Mouse (Mus musculus) embryonic facial prominence, embryonic 14.5 days (tissue): ENCODE data around the gene Adamts7. TPM values are rescaled to one million over a fixed set of nuclear protein-coding genes. Genes with fewer than 3 reads are reported as not detected.

Experiments used
- ATAC-seq: fragments of 200-750 bp; cut with Nextera tagmentation; 2 replicates; pipeline ENCODE4 v1.8.0; 2017; ENCODE audit warnings: low read depth, moderate number of reproducible peaks, moderate TSS enrichment
- DNase-seq: peaks from one replicate; pipeline ENCODE4 v3.0.0-alpha.2; 2015; ENCODE audit warnings: low spot score
- H3K27ac ChIP-seq: fragments of 300-500 bp; sonication (generic); replicated peaks from 2 replicates; pipeline ENCODE4 v1.5.1; 2014; ENCODE audit warnings: low read depth, mild to moderate bottlenecking, low read length, moderate library complexity
- H3K27me3 ChIP-seq: fragments of 300-500 bp; sonication (generic); replicated peaks from 2 replicates; pipeline ENCODE4 v1.6.1; 2014; ENCODE audit warnings: low read length; ENCODE audit not compliant: control insufficient read depth, insufficient read depth
- H3K36me3 ChIP-seq: fragments of 300-500 bp; sonication (generic); 2 replicates; pipeline ENCODE4 v1.6.1; 2014; ENCODE audit warnings: low read length, mixed read lengths; ENCODE audit not compliant: control insufficient read depth, insufficient read depth
- H3K4me1 ChIP-seq: fragments of 300-500 bp; sonication (generic); 2 replicates; pipeline ENCODE4 v1.6.1; 2014; ENCODE audit warnings: antibody characterized with exemption, low read length; ENCODE audit not compliant: control insufficient read depth, insufficient read depth
- H3K4me2 ChIP-seq: fragments of 300-500 bp; sonication (generic); 2 replicates; pipeline ENCODE4 v1.6.1; 2014; ENCODE audit warnings: low read depth, mild to moderate bottlenecking, low read length, moderate library complexity, mixed read lengths
- H3K4me3 ChIP-seq: fragments of 300-500 bp; sonication (generic); 2 replicates; pipeline ENCODE4 v1.5.1; 2014; ENCODE audit warnings: low read depth, mild to moderate bottlenecking, low read length
- H3K9ac ChIP-seq: fragments of 300-500 bp; sonication (generic); 2 replicates; pipeline ENCODE4 v1.6.1; 2014; ENCODE audit warnings: low read depth, mild to moderate bottlenecking, low read length, moderate library complexity, mixed read lengths
- H3K9me3 ChIP-seq: fragments of 300-500 bp; sonication (generic); 2 replicates; pipeline ENCODE4 v1.6.1; 2016; ENCODE audit warnings: low read length; ENCODE audit not compliant: control insufficient read depth
- WGBS: fragments of 180-500 bp; shearing (Covaris S2); extraction: QIAGEN DNeasy Blood & Tissue Kit; methylation state at CpG from one replicate; pipeline ENCODE4 v1.1.7; 2014; 5-methylcytosine and 5-hydroxymethylcytosine counted together
- polyA plus RNA-seq: library from polyadenylated mRNA; unstranded; fragments of >200 nt; fragmentation: Nextera tagmentation; extraction: Ambion mirVana; gene quantifications from 2 replicates; pipeline ENCODE4 v1.2.1, GENCODE M21; 2014

The Adamts7 gene
- polyA plus RNA-seq, 1 experiment from 2014 or later, result 13.3 TPM

GRCm38 (mm10) chr9:90124156-90124872 is 38.6 kb upstream of the Adamts7 start:
- ATAC-seq, result peak; percentile 81
- no peak overlapping the region for H3K4me2 ChIP-seq
- WGBS, result 27% methylated on average over 11 of the region's 11 CpGs

GRCm38 (mm10) chr9:90124873-90125245 is 38.0 kb upstream of the Adamts7 start:
- Histone ChIP-seq H3K36me3 (no peaks in the 10 kb centered on the region), H3K4me2 (no peak overlapping the region), H3K9me3 (no peaks in the 10 kb centered on the region), H3K27me3 (no peaks in the 10 kb centered on the region), H3K4me3 (no peak overlapping the region), H3K4me1 (0 out of 2 replicates have a peak, but pooled peaks cover 4% of the 10 kb centered on the region), H3K9ac (no peak overlapping the region), H3K27ac (no peak overlapping the region; the same call in 1 of the 2 replicates)
- 30% methylated on average over 8 of the region's 8 CpGs for WGBS
- DNase-seq, result peak; percentile 27
- 0 out of 2 replicates have a peak, but pooled peaks have one; percentile 23 for ATAC-seq

More at GRCm38 (mm10) chr9:90124156-90124872, 38.6 kb upstream of the Adamts7 start:
- no peaks in the 10 kb centered on the region for H3K27me3 ChIP-seq
- no peak overlapping the region for H3K9ac ChIP-seq
- H3K9me3 ChIP-seq, result no peaks in the 10 kb centered on the region
- no peak overlapping the region; the same call in 1 of the 2 replicates for H3K27ac ChIP-seq
- H3K4me3 ChIP-seq, result no peak overlapping the region
- 0 out of 2 replicates have a peak, but pooled peaks cover 4% of the 10 kb centered on the region for H3K4me1 ChIP-seq
- no peaks in the 10 kb centered on the region for H3K36me3 ChIP-seq
- peak; percentile 27 for DNase-seq

GRCm38 (mm10) chr9:90125416-90126099 is 37.3 kb upstream of the Adamts7 start:
- no peak for DNase-seq
- Histone ChIP-seq H3K9me3 (no peaks in the 10 kb centered on the region), H3K4me2 (peak overlapping the region; percentile 50), H3K27me3 (no peaks in the 10 kb centered on the region), H3K4me1 (0 out of 2 replicates have a peak, but pooled peaks cover 4% of the 10 kb centered on the region), H3K9ac (no peak overlapping the region), H3K27ac (no peak overlapping the region), H3K4me3 (peak overlapping the region; percentile 31), H3K36me3 (no peaks in the 10 kb centered on the region)
- WGBS, result 19% methylated on average over 7 of the region's 7 CpGs
- no peak for ATAC-seq

- H3K4me2 ChIP-seq, result peak overlapping the region; percentile 50
- H3K9ac ChIP-seq, result 0 out of 2 replicates have a peak overlapping the region, but pooled peaks have one; percentile 31
- under 1% methylated on average over 30 of the region's 30 CpGs for WGBS
- peak; percentile 92 for DNase-seq
- no peaks in the 10 kb centered on the region for H3K36me3 ChIP-seq
- 0 out of 2 replicates have a peak, but pooled peaks cover 4% of the 10 kb centered on the region for H3K4me1 ChIP-seq
- ATAC-seq, result peak; percentile 64; the same call in 1 of the 2 replicates
- H3K27ac ChIP-seq, result no peak overlapping the region
- peak overlapping the region; percentile 31 for H3K4me3 ChIP-seq
- H3K27me3 ChIP-seq, result no peaks in the 10 kb centered on the region
- no peaks in the 10 kb centered on the region for H3K9me3 ChIP-seq
These were observed 36.4 kb upstream of the Adamts7 start for GRCm38 (mm10) chr9:90126260-90127010.

- no peaks in the 10 kb centered on the region for H3K36me3 ChIP-seq
- WGBS, result 65% methylated on average over 6 of the region's 6 CpGs
- no peak overlapping the region for H3K9ac ChIP-seq
- ATAC-seq, result no peak
- H3K27me3 ChIP-seq, result no peaks in the 10 kb centered on the region
- H3K4me1 ChIP-seq, result 0 out of 2 replicates have a peak, but pooled peaks cover 4% of the 10 kb centered on the region
- no peak overlapping the region for H3K27ac ChIP-seq
- H3K4me3 ChIP-seq, result no peak overlapping the region
- H3K9me3 ChIP-seq, result no peaks in the 10 kb centered on the region
- H3K4me2 ChIP-seq, result 0 out of 2 replicates have a peak overlapping the region, but pooled peaks have one; percentile 50
- no peak for DNase-seq
These were observed 35.7 kb upstream of the Adamts7 start for GRCm38 (mm10) chr9:90127146-90127545.

GRCm38 (mm10) chr9:90128636-90129201 is 34.1 kb upstream of the Adamts7 start:
- H3K4me3 ChIP-seq, result no peak overlapping the region
- H3K4me1 ChIP-seq, result 0 out of 2 replicates have a peak, but pooled peaks cover 4% of the 10 kb centered on the region
- H3K4me2 ChIP-seq, result no peak overlapping the region
- ATAC-seq (no peak), DNase-seq (no peak)
- H3K36me3 ChIP-seq, result no peaks in the 10 kb centered on the region
- no peaks in the 10 kb centered on the region for H3K9me3 ChIP-seq
- WGBS, result 83% methylated on average over 6 of the region's 6 CpGs
- H3K27ac ChIP-seq, result no peak overlapping the region
- H3K9ac ChIP-seq, result no peak overlapping the region
- no peaks in the 10 kb centered on the region for H3K27me3 ChIP-seq

GRCm38 (mm10) chr9:90133562-90134355 is 29.1 kb upstream of the Adamts7 start:
- Histone ChIP-seq H3K36me3 (no peaks in the 10 kb centered on the region), H3K4me1 (no peaks in the 10 kb centered on the region), H3K27me3 (no peaks in the 10 kb centered on the region), H3K9me3 (no peaks in the 10 kb centered on the region), H3K9ac (no peak overlapping the region), H3K27ac (no peak overlapping the region), H3K4me2 (no peak overlapping the region), H3K4me3 (no peak overlapping the region)
- peak; percentile 11 for DNase-seq
- WGBS, result 66% methylated on average over 7 of the region's 7 CpGs
- no peak for ATAC-seq
